Mouse (Mus musculus) brown adipose tissue, adult 24 weeks (tissue): ENCODE measurements around the gene Rpusd3. TPM values are rescaled to one million over a fixed set of nuclear protein-coding genes. Genes with fewer than 3 reads are reported as not detected.
A peak's percentile ranks its signal among the peaks of the same experiment; 100 is the strongest.

Experiments
- H3K27ac ChIP-seq: fragments of 200-500 bp; replicated peaks from 2 replicates; pipeline ENCODE4 v1.5.1; 2012; ENCODE audit warnings: low read depth, mild to moderate bottlenecking, low read length
- H3K4me1 ChIP-seq: fragments of 200-500 bp; 2 replicates; pipeline ENCODE4 v1.6.1; 2012; ENCODE audit warnings: low read length, mixed read lengths; ENCODE audit not compliant: control insufficient read depth, insufficient read depth, insufficient read length
- H3K4me3 ChIP-seq: fragments of 200-500 bp; 2 replicates; pipeline ENCODE4 v1.5.1; 2012; ENCODE audit warnings: low read depth, mild to moderate bottlenecking, low read length, moderate library complexity; ENCODE audit not compliant: insufficient read depth
- polyA plus RNA-seq: library from polyadenylated mRNA; stranded (reverse); fragments of >200 nt; gene quantifications from 2 replicates; pipeline ENCODE4 v1.2.4, GENCODE M21; 2012; ENCODE audit not compliant: missing spikeins, insufficient read depth, insufficient read length

Rpusd3 gene
- polyA plus RNA-seq, 1 experiment: 17.8 TPM

DNA sequence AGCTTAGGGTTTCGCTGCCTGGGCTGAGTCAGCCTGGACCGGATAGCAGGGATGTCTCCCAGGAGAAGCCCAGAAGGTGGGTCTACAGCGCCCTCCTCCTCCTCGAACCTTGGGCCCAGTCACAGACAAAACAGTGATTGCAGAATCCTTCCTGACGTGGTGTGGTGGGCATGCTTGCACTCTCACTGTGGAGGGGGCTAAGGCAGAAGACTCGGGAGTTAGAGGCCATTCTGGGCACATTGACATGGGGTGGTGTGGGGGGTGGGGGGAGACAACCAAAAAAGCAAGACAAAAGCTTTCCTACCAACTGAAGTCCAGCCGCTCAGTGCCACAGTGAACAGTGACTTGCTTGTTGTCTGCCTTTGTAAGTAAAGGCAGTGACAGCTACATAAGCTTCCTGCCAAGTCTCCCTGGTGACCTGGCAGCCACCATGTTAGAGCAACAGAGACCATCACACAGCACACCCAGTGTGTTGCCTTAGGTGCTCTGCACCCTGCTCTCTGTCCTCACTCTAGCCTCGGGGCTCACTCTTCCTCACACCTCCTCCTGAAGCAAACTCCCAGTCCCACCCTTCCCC, 34.7 kb downstream of the Rpusd3 start:
- no peak overlapping the region for H3K4me3 ChIP-seq
- no peak overlapping the region for H3K27ac ChIP-seq
- H3K4me1 ChIP-seq: no peaks in the 10 kb centered on the region; the same call in 1 of the 2 replicates

DNA sequence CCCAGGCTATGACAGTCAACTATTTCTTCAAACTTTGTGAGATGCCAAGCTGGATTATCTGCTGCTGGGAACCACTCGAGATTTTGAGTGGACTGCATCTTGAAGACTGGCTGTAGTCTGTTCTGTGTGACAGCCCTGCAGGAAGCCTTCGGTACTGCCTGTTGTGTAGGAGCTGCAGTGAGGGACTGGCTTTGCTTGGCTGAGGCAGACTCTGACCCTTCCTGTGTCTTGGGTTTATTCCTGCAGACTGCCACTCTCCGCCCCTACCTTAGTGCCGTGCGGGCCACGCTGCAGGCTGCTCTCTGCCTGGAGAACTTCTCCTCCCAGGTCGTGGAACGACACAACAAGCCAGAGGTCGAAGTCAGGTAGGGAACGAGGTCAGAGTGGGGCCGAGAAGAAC, 38.7 kb downstream of the Rpusd3 start:
- Histone ChIP-seq H3K4me1 (peaks cover 4% of the 10 kb centered on the region; the same call in 1 of the 2 replicates), H3K27ac (no peak overlapping the region), H3K4me3 (no peak overlapping the region)

DNA sequence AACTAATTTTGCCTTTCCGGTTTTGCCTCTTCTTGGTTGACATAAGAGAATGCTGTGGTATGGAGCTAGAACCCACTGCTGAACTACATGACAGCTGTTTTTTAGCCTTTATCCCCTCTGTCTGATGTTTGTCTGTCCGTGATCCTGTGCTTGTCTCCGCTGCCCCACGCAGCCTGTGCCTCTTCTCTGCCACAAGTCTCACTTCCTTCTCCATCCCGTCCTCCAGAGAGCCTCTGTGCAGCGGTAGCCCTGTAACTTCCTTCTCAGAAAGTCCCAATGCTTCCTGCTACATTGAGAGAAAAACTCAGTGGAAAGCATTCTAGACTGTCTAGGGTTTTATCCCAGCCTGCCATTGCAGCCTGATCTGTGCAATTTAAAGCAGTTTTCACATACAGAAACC, 39.9 kb downstream of the Rpusd3 start:
- Histone ChIP-seq H3K4me3 (peak overlapping the region; percentile 49), H3K4me1 (peaks cover 4% of the 10 kb centered on the region; the same call in 1 of the 2 replicates), H3K27ac (no peak overlapping the region; the same call in 1 of the 2 replicates)

DNA sequence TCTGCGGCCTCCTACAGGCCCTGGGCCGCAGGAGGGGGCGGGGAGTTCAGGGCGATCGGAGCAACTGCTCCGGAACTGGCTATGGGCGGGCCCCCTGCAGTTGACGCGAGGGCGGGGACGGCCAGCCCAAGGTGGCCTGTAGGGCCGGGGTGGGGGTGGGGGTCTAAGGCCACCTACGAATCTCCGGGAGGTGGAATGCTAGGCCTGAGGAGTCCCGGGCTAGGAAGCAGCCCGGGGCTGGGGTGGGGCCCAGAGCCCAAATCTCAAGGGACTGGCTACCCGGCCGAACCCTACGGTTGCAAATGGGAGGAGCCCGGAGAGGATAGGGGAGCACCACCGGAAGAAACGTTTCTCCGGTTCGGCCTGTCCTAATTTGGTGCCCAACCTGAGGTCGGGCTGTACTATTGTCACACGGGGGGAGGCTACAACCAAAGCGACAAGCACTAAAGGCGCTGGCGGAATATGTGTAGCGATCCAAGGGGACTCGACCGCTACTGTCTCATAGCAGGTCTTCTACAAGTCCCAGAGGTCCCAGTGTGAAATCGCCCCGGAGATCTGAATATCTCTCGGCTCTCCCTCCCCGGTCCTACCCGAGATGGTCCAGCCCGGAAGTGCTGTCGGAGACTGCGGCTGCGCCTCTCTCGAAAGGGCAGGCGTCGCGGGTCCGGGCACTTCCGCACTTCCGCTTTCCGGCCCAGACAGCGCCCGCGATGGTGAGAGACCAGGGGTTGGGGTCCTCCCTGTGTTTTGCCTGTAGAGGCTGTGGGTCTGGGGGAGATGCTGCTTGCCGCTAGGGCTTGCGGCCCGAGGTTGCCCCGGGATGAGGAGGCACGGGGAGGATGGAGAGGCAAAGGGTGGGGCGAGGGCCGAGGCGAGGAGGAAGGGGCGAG, 41.4 kb downstream of the Rpusd3 start, which contains the start of the genes Tada3 and Arpc4:
Tada3 (minus strand) TSS at position 388 of the 890 bp plus-strand sequence.
Arpc4 (plus strand) TSS at position 620 of the 890 bp plus-strand sequence.
- peaks cover 4% of the 10 kb centered on the region; the same call in 1 of the 2 replicates for H3K4me1 ChIP-seq
- H3K27ac ChIP-seq: peak within 1 kb of the TSS; percentile 99
- H3K4me3 ChIP-seq: peak within 1 kb of the TSS; percentile 83

DNA sequence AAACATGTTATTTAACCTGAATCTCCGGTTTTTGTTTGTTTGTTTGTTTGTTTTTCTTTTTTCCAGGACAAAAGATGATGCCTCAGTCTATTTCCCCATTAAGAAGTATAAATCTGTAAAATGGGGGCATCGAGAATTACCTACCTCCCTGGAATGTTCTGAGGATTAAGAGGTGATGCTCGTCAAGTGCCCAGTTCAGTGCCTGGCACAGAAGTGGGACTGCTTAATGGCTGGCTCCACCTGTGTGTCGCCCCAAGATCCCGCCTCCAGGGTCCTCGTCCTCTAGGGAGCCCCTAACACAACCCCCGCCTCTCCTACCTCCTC, 42.0 kb downstream of the Rpusd3 start:
- Histone ChIP-seq H3K4me3 (peak overlapping the region; percentile 61), H3K4me1 (peaks cover 4% of the 10 kb centered on the region; the same call in 1 of the 2 replicates), H3K27ac (peak overlapping the region; percentile 83)

DNA sequence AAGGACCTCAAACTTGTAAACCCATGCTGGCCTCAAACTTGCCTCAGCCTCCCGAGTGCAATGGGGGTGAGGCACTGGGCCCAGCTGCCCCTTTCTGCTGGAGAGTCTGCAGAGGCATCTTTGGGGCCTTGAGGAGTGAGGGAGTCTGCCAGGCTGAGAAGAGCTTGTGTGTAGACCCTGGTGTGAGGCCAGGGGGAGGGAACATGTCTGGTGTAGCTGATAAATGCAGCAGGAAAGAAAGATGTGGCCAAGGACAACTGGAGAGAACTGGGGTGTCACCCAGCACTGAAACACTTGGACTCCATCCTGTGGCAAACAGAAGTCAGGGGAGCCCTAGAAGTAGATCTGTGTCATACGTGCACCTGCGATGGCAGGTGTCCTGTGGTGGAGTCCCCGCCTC, 45.6 kb downstream of the Rpusd3 start:
- Histone ChIP-seq H3K4me1 (no peaks in the 10 kb centered on the region), H3K27ac (no peak overlapping the region), H3K4me3 (no peak overlapping the region)

DNA sequence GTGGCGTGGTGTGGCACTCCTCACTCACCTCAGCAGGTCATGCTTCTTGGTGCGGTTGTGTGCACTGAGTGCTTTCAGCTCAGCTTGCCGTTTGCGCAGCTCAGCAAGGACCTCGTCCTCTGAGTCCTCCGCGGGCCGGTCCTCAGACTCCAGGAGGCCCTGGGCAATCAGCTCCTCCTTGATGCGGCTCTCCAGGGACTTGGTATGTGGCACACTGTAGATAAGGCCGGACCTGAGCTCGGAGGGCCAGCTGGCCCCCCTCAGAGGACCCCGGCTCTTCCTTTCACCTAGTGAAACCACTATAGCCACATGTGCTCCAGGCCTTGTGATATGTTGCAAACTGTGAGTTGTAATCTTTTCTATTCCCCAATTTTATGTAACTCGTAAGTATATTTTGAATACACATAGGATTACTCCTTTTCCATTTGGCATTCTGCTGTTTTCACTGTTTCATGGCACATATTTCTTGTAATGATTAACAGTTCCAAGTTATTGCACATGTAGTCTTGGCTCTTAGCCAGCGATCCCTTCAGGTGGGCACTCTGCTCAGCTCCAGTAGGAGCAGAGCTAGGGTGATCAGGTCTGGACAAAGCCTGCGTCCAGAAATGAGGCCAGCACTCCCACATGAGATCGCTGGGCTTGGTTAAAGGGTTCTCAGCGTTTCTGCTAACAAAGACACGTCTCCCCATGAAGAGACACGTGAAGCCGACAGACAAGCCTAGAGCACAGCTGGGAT, 48.8 kb downstream of the Rpusd3 start:
- H3K4me1 ChIP-seq: no peaks in the 10 kb centered on the region
- H3K27ac ChIP-seq: no peak overlapping the region
- no peak overlapping the region for H3K4me3 ChIP-seq

DNA sequence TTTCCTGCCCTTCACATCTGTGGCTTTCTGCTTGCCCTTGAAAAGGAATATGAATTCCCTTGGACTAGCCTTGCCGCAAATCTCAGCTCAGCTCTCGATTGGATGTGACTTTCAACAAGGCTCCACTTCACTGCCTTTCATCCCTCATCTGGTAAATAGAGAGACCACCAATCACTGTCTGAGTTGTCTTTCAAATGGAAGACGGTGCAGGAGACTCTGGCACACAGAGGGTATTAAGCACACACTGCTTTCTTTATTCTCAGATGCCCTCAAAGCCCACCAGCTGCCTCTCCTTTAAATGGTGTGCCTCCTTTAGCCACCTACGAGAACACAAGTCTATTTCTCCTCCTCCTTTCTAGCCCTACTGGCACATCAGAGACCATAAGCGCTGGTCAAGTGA, 50.6 kb downstream of the Rpusd3 start:
- no peak overlapping the region for H3K27ac ChIP-seq

DNA sequence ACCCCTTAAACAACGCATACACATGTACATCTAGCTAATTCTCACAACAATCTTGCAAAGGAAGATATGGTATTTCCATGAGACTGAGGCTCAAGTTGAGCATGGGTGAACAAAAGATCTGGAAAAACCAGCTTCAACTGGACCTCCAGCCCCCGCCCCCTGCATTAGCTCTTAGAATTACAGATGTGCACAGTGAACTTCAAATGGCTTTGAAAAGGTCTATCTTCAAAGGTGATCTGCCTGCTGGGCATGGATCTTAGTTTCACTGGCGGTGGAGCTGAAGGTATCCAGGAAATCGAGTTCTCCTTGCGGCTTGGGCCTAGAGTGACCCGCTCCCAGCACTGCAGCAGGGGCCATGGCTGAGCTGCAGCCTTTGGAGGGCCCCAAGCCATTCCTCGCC, 51.0 kb downstream of the Rpusd3 start:
- Histone ChIP-seq H3K27ac (no peak overlapping the region), H3K4me1 (no peaks in the 10 kb centered on the region), H3K4me3 (no peak overlapping the region)

More for the DNA sequence above, 50.6 kb downstream of the Rpusd3 start:
- Histone ChIP-seq H3K4me1 (no peaks in the 10 kb centered on the region), H3K4me3 (no peak overlapping the region)

DNA sequence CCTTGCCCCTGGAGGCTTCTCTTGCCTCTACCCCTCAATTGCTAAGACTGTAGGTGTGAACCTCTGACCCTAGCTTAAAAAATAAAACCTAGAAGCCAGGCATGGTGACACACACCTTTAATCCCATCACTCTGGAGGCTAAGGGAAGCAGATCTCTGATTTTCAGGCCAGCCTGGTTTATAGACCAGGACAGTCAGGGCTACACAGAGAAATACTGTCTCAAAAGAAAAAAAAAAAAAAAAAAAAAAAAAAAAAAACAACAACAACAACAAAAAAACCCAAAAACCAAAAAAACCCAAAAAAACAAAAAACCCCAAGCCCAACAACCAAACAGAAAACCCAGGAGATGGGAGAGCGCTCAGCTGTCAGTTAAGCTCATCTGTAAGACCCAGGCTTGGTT, 51.6 kb downstream of the Rpusd3 start:
- Histone ChIP-seq H3K27ac (no peak overlapping the region), H3K4me3 (no peak overlapping the region), H3K4me1 (no peaks in the 10 kb centered on the region)

DNA sequence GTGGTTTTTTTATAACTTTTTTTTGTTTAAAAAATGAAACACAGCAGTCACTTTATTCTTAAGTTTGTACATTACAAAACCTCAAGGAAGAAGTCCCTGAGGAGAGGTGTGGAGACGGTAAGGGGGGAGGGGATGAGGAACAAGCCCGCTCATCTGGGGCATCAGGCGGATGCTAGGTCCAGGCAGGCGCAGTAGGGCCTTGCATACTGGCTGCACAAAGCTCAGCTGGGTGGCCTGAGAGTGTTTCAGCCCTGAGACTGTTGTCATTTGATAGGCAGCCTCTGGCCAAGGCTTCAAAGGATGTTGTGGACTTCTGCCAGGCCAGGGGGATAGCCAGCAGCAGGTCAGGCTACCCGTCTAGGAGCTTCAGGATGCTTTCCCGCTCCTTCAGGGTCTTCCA, 52.5 kb downstream of the Rpusd3 start:
- no peaks in the 10 kb centered on the region for H3K4me1 ChIP-seq
- H3K4me3 ChIP-seq: no peak overlapping the region
- no peak overlapping the region for H3K27ac ChIP-seq

Other genes with a start within 250 kb of the Rpusd3 start
- 0.87 and 1.3 TPM in 2 replicates for gene Lhfpl4, start 224.0 kb downstream of the Rpusd3 start, polyA plus RNA-seq
- 26.3 and 37.1 TPM in 2 replicates for gene Mtmr14, start 181.5 kb downstream of the Rpusd3 start, polyA plus RNA-seq
- gene Cpne9, start 137.0 kb downstream of the Rpusd3 start, polyA plus RNA-seq: 0.44 and 0.71 TPM in 2 replicates
- gene Brpf1, start 112.2 kb downstream of the Rpusd3 start, polyA plus RNA-seq: 12.6 and 15.1 TPM in 2 replicates
- gene Ogg1, start 92.4 kb downstream of the Rpusd3 start, polyA plus RNA-seq: 18.0 and 18.7 TPM in 2 replicates
- 33.2 and 39.0 TPM in 2 replicates for gene Camk1, start 75.4 kb downstream of the Rpusd3 start, polyA plus RNA-seq
- gene Tada3, start 41.5 kb downstream of the Rpusd3 start, polyA plus RNA-seq: 19.7 and 31.6 TPM in 2 replicates
- 70.6 and 98.1 TPM in 2 replicates for gene Arpc4, start 41.2 kb downstream of the Rpusd3 start, polyA plus RNA-seq
- gene Ttll3, start 30.1 kb downstream of the Rpusd3 start, polyA plus RNA-seq: 0.83 and 1.0 TPM in 2 replicates
- gene Cidec, start 16.4 kb upstream of the Rpusd3 start, polyA plus RNA-seq: 797 and 1,047 TPM in 2 replicates
- 34.1 and 34.8 TPM in 2 replicates for gene Jagn1, start 23.2 kb upstream of the Rpusd3 start, polyA plus RNA-seq
- 5.9 and 8.7 TPM in 2 replicates for gene Il17re, start 39.1 kb upstream of the Rpusd3 start, polyA plus RNA-seq
- gene Il17rc, start 52.1 kb upstream of the Rpusd3 start, polyA plus RNA-seq: 9.0 and 10.2 TPM in 2 replicates
- 40.6 and 44.4 TPM in 2 replicates for gene Creld1, start 64.0 kb upstream of the Rpusd3 start, polyA plus RNA-seq
- not detected in 2 replicates for gene Prrt3, start 82.6 kb upstream of the Rpusd3 start, polyA plus RNA-seq
- gene Emc3, start 112.3 kb upstream of the Rpusd3 start, polyA plus RNA-seq: 52.2 and 77.4 TPM in 2 replicates
- gene Fancd2, start 112.3 kb upstream of the Rpusd3 start, polyA plus RNA-seq: 0.48 TPM in 1 of 2 replicates, not detected in the other
- not detected in 2 replicates for gene Fancd2os, start 181.4 kb upstream of the Rpusd3 start, polyA plus RNA-seq
- 158 and 192 TPM in 2 replicates for gene Brk1, start 185.4 kb upstream of the Rpusd3 start, polyA plus RNA-seq
- gene Vhl, start 204.6 kb upstream of the Rpusd3 start, polyA plus RNA-seq: 13.2 and 15.0 TPM in 2 replicates
- 18.9 and 19.7 TPM in 2 replicates for gene Irak2, start 219.1 kb upstream of the Rpusd3 start, polyA plus RNA-seq